Mouse (Mus musculus): ENCODE data around the gene Slc24a2.

DNA sequence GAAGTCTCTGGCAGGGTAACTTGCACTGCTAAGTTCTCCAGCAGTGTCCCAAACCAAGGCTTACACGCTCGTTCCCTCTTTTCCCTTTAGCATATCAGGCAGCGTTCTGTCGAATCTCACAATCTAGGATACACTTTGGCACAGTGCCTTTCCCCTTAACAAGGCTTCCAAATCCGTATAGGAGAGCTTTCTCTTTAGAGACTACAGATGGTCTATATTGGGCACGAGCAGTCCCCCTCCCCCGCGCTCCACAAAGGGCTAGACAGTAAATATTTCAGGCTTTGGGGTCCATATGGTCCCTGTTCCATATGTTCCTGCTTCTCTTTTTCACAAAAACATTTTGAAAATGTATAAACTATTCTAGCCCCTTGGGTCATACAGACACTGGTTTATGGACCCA lies 205.7 kb downstream of the Slc24a2 start:
- TF ChIP-seq CTCF (IDR thresholded peaks at IDR 0.05; ENCODE audit: insufficient read depth, low read length) (no peak), POLR2A (IDR thresholded peaks at IDR 0.05; ENCODE audit: borderline replicate concordance, extremely low read depth, low read depth, low read length) (no peak)
